Mouse (Mus musculus): Measurements from ENCODE around the gene Tysnd1. TPM values are rescaled to one million over a fixed set of nuclear protein-coding genes. Genes with fewer than 3 reads are reported as not detected.
A peak's percentile ranks its signal among the peaks of the same experiment; 100 is the strongest.

Gene Tysnd1
- polyA plus RNA-seq, 1 experiment from 2014 or later, result 27.0 TPM

GRCm38 (mm10) chr10:61656928-61657882 is 38.1 kb upstream of the Tysnd1 start:
- no peak overlapping the region for H3K27ac ChIP-seq (replicated peaks; ENCODE audit: low read depth, low read length)
- 93% methylated on average over 18 of the region's 18 CpGs for WGBS
- no peaks in the 10 kb centered on the region for H3K27me3 ChIP-seq (ENCODE audit: control insufficient read depth, insufficient read depth, low read length)
- no peak overlapping the region for H3K4me2 ChIP-seq (ENCODE audit: low read length)
- no peak overlapping the region for H3K4me3 ChIP-seq (replicated peaks; ENCODE audit: low read depth, low read length)
- no peak for DNase-seq
- H3K4me1 ChIP-seq (ENCODE audit: control insufficient read depth, insufficient read depth, low read length), result no peaks in the 10 kb centered on the region
- no peak overlapping the region for H3K9ac ChIP-seq (replicated peaks; ENCODE audit: low read length)
- no peak for ATAC-seq (ENCODE audit: low FRiP score, low TSS enrichment)
- no peaks in the 10 kb centered on the region for H3K9me3 ChIP-seq (ENCODE audit: control insufficient read depth, low read length)
- H3K36me3 ChIP-seq (ENCODE audit: control insufficient read depth, insufficient read depth, low read length), result peaks cover 59% of the 10 kb centered on the region

GRCm38 (mm10) chr10:61657985-61658384 is 37.3 kb upstream of the Tysnd1 start:
- Histone ChIP-seq H3K27ac (replicated peaks; ENCODE audit: low read depth, low read length) (no peak overlapping the region), H3K27me3 (ENCODE audit: control insufficient read depth, insufficient read depth, low read length) (no peaks in the 10 kb centered on the region), H3K4me2 (ENCODE audit: low read length) (no peak overlapping the region), H3K9me3 (ENCODE audit: control insufficient read depth, low read length) (no peaks in the 10 kb centered on the region), H3K9ac (replicated peaks; ENCODE audit: low read length) (no peak overlapping the region), H3K36me3 (ENCODE audit: control insufficient read depth, insufficient read depth, low read length) (peaks cover 62% of the 10 kb centered on the region), H3K4me1 (ENCODE audit: control insufficient read depth, insufficient read depth, low read length) (no peaks in the 10 kb centered on the region), H3K4me3 (replicated peaks; ENCODE audit: low read depth, low read length) (no peak overlapping the region)
- peak; percentile 82 for DNase-seq
- WGBS, result 33% methylated on average over 4 of the region's 4 CpGs
- no peak for ATAC-seq (ENCODE audit: low FRiP score, low TSS enrichment)

- ATAC-seq (ENCODE audit: low FRiP score, low TSS enrichment) (no peak), DNase-seq (peak; percentile 17)
- Histone ChIP-seq H3K9me3 (ENCODE audit: control insufficient read depth, low read length) (no peaks in the 10 kb centered on the region), H3K4me2 (ENCODE audit: low read length) (no peak overlapping the region), H3K4me3 (replicated peaks; ENCODE audit: low read depth, low read length) (no peak overlapping the region), H3K4me1 (ENCODE audit: control insufficient read depth, insufficient read depth, low read length) (no peaks in the 10 kb centered on the region), H3K9ac (replicated peaks; ENCODE audit: low read length) (no peak overlapping the region; the same call in 1 of the 2 replicates), H3K27ac (replicated peaks; ENCODE audit: low read depth, low read length) (no peak overlapping the region), H3K36me3 (ENCODE audit: control insufficient read depth, insufficient read depth, low read length) (peaks cover 73% of the 10 kb centered on the region), H3K27me3 (ENCODE audit: control insufficient read depth, insufficient read depth, low read length) (no peaks in the 10 kb centered on the region)
- 84% methylated on average over 8 of the region's 8 CpGs for WGBS
Measured at GRCm38 (mm10) chr10:61661887-61662286, 33.4 kb upstream of the Tysnd1 start.

- Histone ChIP-seq H3K4me1 (ENCODE audit: control insufficient read depth, insufficient read depth, low read length) (no peaks in the 10 kb centered on the region), H3K9ac (replicated peaks; ENCODE audit: low read length) (no peak overlapping the region), H3K4me3 (replicated peaks; ENCODE audit: low read depth, low read length) (no peak overlapping the region), H3K4me2 (ENCODE audit: low read length) (no peak overlapping the region), H3K27ac (replicated peaks; ENCODE audit: low read depth, low read length) (peak overlapping the region; percentile 66), H3K9me3 (ENCODE audit: control insufficient read depth, low read length) (no peaks in the 10 kb centered on the region), H3K36me3 (ENCODE audit: control insufficient read depth, insufficient read depth, low read length) (peaks cover 76% of the 10 kb centered on the region), H3K27me3 (ENCODE audit: control insufficient read depth, insufficient read depth, low read length) (no peaks in the 10 kb centered on the region)
- DNase-seq, result peak; percentile 75
- peak; percentile 53; the same call in 1 of the 2 replicates for ATAC-seq (ENCODE audit: low FRiP score, low TSS enrichment)
- 60% methylated on average over 10 of the region's 10 CpGs for WGBS
Measured at GRCm38 (mm10) chr10:61662391-61662988, 32.8 kb upstream of the Tysnd1 start.

- H3K9me3 ChIP-seq (ENCODE audit: control insufficient read depth, low read length), result no peaks in the 10 kb centered on the region
- H3K9ac ChIP-seq (replicated peaks; ENCODE audit: low read length), result no peak overlapping the region
- DNase-seq (no peak), ATAC-seq (ENCODE audit: low FRiP score, low TSS enrichment) (no peak)
- H3K4me1 ChIP-seq (ENCODE audit: control insufficient read depth, insufficient read depth, low read length), result no peaks in the 10 kb centered on the region
- WGBS, result 97% methylated on average over 10 of the region's 10 CpGs
- no peak overlapping the region for H3K4me3 ChIP-seq (replicated peaks; ENCODE audit: low read depth, low read length)
- no peak overlapping the region for H3K4me2 ChIP-seq (ENCODE audit: low read length)
- H3K27ac ChIP-seq (replicated peaks; ENCODE audit: low read depth, low read length), result no peak overlapping the region
- H3K36me3 ChIP-seq (ENCODE audit: control insufficient read depth, insufficient read depth, low read length), result peaks cover 91% of the 10 kb centered on the region
- H3K27me3 ChIP-seq (ENCODE audit: control insufficient read depth, insufficient read depth, low read length), result no peaks in the 10 kb centered on the region
Measured at GRCm38 (mm10) chr10:61665111-61665510, 30.2 kb upstream of the Tysnd1 start.

GRCm38 (mm10) chr10:61665651-61666050 is 29.7 kb upstream of the Tysnd1 start:
- Histone ChIP-seq H3K4me1 (ENCODE audit: control insufficient read depth, insufficient read depth, low read length) (no peaks in the 10 kb centered on the region), H3K4me3 (replicated peaks; ENCODE audit: low read depth, low read length) (no peak overlapping the region), H3K4me2 (ENCODE audit: low read length) (no peak overlapping the region), H3K27ac (replicated peaks; ENCODE audit: low read depth, low read length) (no peak overlapping the region), H3K9ac (replicated peaks; ENCODE audit: low read length) (no peak overlapping the region), H3K36me3 (ENCODE audit: control insufficient read depth, insufficient read depth, low read length) (peaks cover 91% of the 10 kb centered on the region), H3K9me3 (ENCODE audit: control insufficient read depth, low read length) (no peaks in the 10 kb centered on the region), H3K27me3 (ENCODE audit: control insufficient read depth, insufficient read depth, low read length) (no peaks in the 10 kb centered on the region)
- no peak for ATAC-seq (ENCODE audit: low FRiP score, low TSS enrichment)
- 95% methylated on average over 3 of the region's 3 CpGs for WGBS
- DNase-seq, result no peak

GRCm38 (mm10) chr10:61669289-61669688 is 26.0 kb upstream of the Tysnd1 start:
- 85% methylated on average over 7 of the region's 7 CpGs for WGBS
- peaks cover 96% of the 10 kb centered on the region for H3K36me3 ChIP-seq (ENCODE audit: control insufficient read depth, insufficient read depth, low read length)
- no peak overlapping the region for H3K27ac ChIP-seq (replicated peaks; ENCODE audit: low read depth, low read length)
- H3K4me2 ChIP-seq (ENCODE audit: low read length), result no peak overlapping the region
- no peaks in the 10 kb centered on the region for H3K27me3 ChIP-seq (ENCODE audit: control insufficient read depth, insufficient read depth, low read length)
- no peak overlapping the region for H3K4me3 ChIP-seq (replicated peaks; ENCODE audit: low read depth, low read length)
- H3K4me1 ChIP-seq (ENCODE audit: control insufficient read depth, insufficient read depth, low read length), result no peaks in the 10 kb centered on the region
- no peak overlapping the region for H3K9ac ChIP-seq (replicated peaks; ENCODE audit: low read length)
- no peak for DNase-seq
- ATAC-seq (ENCODE audit: low FRiP score, low TSS enrichment), result no peak
- no peaks in the 10 kb centered on the region for H3K9me3 ChIP-seq (ENCODE audit: control insufficient read depth, low read length)

- Histone ChIP-seq H3K27me3 (ENCODE audit: control insufficient read depth, insufficient read depth, low read length) (no peaks in the 10 kb centered on the region), H3K9me3 (ENCODE audit: control insufficient read depth, low read length) (no peaks in the 10 kb centered on the region), H3K4me2 (ENCODE audit: low read length) (no peak overlapping the region), H3K36me3 (ENCODE audit: control insufficient read depth, insufficient read depth, low read length) (peaks cover 96% of the 10 kb centered on the region), H3K4me3 (replicated peaks; ENCODE audit: low read depth, low read length) (no peak overlapping the region), H3K9ac (replicated peaks; ENCODE audit: low read length) (no peak overlapping the region), H3K27ac (replicated peaks; ENCODE audit: low read depth, low read length) (no peak overlapping the region), H3K4me1 (ENCODE audit: control insufficient read depth, insufficient read depth, low read length) (no peaks in the 10 kb centered on the region)
- no peak for ATAC-seq (ENCODE audit: low FRiP score, low TSS enrichment)
- no peak for DNase-seq
Measured at GRCm38 (mm10) chr10:61669896-61670295, 25.4 kb upstream of the Tysnd1 start.
